Mouse (Mus musculus) left cerebral cortex, postnatal 25 days (tissue): ENCODE data around the gene Actl10. TPM values are rescaled to one million over a fixed set of nuclear protein-coding genes. Genes with fewer than 3 reads are reported as not detected.

Source experiments
- DNase-seq, 2 experiments: peaks; one replicate each; pipeline ENCODE4 v3.0.0; 2022; ENCODE audit warnings: low spot score in 2 of 2, mixed read lengths in 1 of 2
- intact Hi-C: fragments of 180-260 bp; cut with DNase I; formaldehyde crosslinking; loops from one replicate; pipeline ENCODE4 v1.15.1; 2025
- total RNA-seq, 2 experiments: library from RNA; stranded (reverse); gene quantifications; 2 replicates each; pipeline ENCODE4 v1.2.3; 2021

The Actl10 gene
- total RNA-seq = not detected

DNA sequence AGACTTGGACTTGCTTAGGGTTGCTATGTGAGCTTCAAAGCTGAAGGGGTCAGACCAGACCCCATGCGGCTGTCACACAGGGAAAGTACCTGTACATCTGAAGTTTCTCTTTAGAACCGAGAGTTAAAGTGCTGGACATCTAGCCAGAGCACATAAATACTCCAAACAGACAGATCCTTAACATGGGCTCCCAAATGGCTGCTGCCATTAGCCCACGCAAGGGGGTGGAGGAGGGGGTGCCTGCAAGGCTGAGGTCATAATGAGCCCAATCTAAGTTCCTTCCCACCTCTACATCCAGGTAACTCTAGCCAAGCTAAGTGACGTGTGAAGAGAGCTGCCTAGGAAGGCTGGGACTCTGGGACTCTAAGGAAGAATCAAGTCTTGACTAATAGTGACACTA is at the start of gene Actl10:
TSS of gene Actl10 (plus strand) at position 301 of the 400 bp plus-strand sequence.
- intact Hi-C loops = no loop called here
- DNase-seq = no peak

GRCm38 (mm10) chr2:154507076-154507475 is 44.5 kb upstream of the Actl10 start:
- no peak for DNase-seq
- intact Hi-C loops = loop anchor here (5.0 kb wide), 1 partner anchor 35 kb away; no protein-coding TSS in a partner anchor

GRCm38 (mm10) chr2:154507566-154508283 is 43.9 kb upstream of the Actl10 start:
- intact Hi-C loops = loop anchor here (5.0 kb wide), 1 partner anchor 35 kb away; no protein-coding TSS in a partner anchor
- DNase-seq = peak; percentile 36 to 51

GRCm38 (mm10) chr2:154508450-154508849 is 43.1 kb upstream of the Actl10 start:
- DNase-seq = no peak
- intact Hi-C loops = loop anchor here (5.0 kb wide), 1 partner anchor 36 kb away; no protein-coding TSS in a partner anchor

- DNase-seq = no peak
- intact Hi-C loops = no loop called here
Observed at GRCm38 (mm10) chr2:154510141-154510540, 41.4 kb upstream of the Actl10 start.

- intact Hi-C loops = no loop called here
- DNase-seq = no peak
Observed at GRCm38 (mm10) chr2:154516944-154517343, 34.6 kb upstream of the Actl10 start.

GRCm38 (mm10) chr2:154517424-154517823 is 34.2 kb upstream of the Actl10 start:
- DNase-seq = peak in 1 of 2 experiments; percentile 50
- intact Hi-C loops = no loop called here

DNA sequence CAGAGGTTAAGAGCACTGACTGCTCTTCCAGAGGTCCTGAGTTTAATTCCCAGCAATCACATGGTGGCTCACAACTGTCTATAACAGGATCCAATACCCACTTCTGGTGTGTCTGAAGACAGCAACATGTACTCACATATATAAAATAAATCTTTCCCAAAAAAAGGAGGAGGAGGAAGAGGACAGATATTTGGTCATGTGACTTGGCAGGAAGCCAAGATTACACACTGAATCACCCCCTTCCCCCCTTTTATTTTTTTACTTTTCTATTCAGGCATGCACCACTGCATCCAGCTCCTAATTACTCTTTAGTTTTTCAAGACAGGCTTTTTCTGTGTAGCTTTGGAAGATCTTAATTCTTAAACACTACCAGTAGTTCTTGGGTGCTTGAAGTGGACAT is 30.1 kb upstream of the Actl10 start:
- no peak for DNase-seq
- intact Hi-C loops = no loop called here

DNA sequence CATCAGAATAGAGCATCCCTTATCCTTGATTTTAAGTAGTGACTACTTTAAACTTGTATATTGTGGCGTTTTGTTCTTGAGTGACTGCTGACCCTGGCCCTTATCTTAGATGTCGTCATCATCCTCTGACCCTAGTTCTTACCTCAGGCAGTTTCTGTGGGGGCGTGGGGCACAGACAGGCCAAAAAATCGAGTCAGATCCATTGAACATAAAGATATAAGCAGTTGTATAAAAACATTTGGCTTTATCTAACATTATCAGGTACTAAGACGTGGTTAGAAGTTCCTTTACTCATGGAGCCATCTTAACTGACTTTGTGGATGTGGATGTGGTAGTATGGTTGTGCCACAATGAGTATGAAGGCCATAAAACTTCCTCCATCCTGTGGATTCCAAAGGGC is 29.2 kb upstream of the Actl10 start:
- DNase-seq = no peak
- intact Hi-C loops = no loop called here

- peak; percentile 58 to 89 for DNase-seq
- intact Hi-C loops = loop anchor here (1.0 kb wide), 1 partner anchor 146 kb away; no protein-coding TSS in a partner anchor
Observed at GRCm38 (mm10) chr2:154525285-154525684, 26.3 kb upstream of the Actl10 start.

DNA sequence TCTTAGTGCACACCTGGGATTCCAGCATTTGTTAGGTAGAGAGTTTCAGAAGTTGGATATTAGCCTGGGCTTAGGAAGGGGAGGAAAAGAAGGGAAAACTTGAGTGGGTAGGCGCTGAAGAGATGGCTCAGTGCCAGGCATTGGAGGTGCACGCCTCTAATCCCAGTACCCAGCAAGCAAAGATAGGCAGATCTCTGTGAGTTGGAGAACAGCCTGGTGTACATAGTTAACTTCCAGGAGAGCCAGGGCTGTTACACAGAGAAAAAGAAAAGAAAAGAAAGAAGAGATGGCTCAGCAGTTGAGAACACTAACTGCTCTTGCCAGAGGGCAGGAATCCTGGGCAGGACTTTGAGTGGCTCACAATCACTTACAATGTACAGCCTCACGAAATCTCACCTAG is 25.0 kb upstream of the Actl10 start:
- no peak for DNase-seq
- intact Hi-C loops = no loop called here

DNA sequence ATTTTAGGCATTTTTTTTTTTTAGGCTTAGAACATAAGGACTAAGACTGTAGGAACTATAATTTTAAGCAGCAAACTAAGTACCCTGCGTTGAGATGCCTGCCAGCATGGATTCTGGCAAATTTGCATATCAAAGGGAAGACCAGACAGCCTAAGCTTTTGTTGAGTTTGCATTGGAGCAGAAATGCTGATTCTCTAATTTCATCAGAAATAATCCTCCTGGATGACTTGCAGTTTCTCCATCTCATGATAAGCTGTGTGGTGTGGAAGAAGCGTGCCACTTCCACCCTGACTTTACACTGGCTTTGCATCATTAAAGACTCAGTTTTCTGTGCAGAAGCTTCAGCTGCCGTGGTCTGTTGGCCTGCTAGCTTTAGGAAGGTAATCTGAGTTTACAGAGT is 18.7 kb upstream of the Actl10 start:
- DNase-seq = no peak
- intact Hi-C loops = no loop called here

- no peak for DNase-seq
- intact Hi-C loops = loop anchor here (5.0 kb wide), 1 partner anchor 97 kb away; the partner anchor contains the start of gene Cbfa2t2
Observed at GRCm38 (mm10) chr2:154534704-154535270, 16.8 kb upstream of the Actl10 start.

DNA sequence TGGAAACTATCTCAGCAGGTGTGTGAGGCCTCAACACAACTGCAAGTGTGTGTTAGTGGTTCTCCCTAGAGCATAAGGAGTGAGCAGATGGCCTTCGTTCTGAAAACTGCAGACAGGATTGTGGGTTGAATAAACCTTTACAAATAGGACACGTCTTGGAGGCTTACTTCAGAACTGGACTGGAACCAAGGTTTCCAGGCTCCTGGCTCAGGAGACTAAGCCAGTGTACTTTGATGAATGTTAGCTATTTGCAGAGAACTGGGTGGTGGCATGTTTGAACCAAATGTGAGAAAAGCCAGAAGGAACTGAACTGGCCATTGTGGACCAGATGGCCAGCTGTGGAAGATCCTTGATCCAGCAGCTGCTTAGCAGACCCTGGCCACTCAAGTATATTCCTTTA is 13.3 kb upstream of the Actl10 start:
- intact Hi-C loops = loop anchor here (1.0 to 5.0 kb wide), 3 partner anchors 46 to 159 kb away; partner anchors contain the start of gene Cbfa2t2

DNA sequence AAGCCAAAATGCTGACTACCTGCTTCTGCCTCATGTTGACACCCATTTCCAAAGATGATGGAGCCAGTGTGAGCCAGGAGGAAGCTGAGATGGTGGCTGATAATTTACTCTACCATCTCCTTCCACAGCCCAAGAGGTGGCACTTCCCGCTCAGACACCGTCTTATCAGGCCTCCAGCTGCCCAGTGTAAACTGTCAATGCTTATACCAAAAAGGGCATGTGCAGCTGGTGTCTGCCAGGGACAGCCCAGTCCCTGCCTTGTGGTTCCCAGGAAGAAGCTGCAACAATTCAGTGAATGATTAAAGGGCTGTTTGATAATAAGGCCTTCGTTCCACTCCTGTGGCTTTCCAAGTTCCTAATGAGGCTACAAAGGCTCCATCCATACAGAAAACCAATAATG is 12.9 kb upstream of the Actl10 start:
- intact Hi-C loops = loop anchor here (1.0 to 5.0 kb wide), 4 partner anchors 46 to 159 kb away; partner anchors contain the start of gene Cbfa2t2
- DNase-seq = no peak

More for the DNA sequence above, 13.3 kb upstream of the Actl10 start:
- peak in 1 of 2 experiments; percentile 92 for DNase-seq

DNA sequence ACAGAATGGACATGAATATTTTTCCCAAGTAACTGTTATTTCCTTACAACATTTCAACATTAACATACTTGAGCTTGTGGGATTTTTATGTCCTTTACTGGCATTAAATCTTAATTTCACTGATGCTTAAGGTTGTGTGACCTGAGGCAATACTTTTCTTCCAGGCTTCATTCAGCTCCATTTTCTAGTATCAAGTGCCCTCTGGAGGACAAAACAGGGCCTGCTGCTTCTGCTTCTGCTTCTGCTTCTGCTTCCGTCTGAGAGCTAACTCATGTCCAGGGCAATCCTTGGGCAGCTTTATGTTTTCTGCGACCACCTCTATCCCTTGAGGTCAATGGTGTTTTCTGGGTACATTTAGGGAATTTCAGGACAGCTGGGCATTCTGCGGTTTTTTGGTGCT is 11.9 kb upstream of the Actl10 start:
- peak in 1 of 2 experiments; percentile 79 for DNase-seq
- intact Hi-C loops = loop anchor here (1.0 to 5.0 kb wide), 2 partner anchors 102 to 122 kb away; partner anchors contain the start of gene Cbfa2t2

DNA sequence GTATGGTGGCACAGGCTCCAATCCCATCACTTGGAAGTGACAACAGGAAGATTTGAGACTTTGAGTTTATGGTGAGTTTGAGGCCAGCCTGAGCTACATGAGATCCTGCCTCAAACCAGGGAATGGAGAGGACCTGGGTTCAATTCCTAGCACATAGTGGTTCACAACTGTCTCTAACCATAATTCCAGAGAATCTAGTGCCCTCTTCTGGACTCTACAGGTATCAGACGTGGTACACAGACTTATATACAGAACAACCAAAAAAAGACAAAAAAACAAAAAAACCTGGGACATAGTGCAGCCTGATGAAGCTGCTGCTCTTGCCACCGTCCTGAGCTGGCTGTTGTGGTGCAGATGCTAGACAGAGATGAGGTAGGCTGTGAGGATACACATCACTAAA is 9.9 kb upstream of the Actl10 start:
- DNase-seq = no peak
- intact Hi-C loops = no loop called here

DNA sequence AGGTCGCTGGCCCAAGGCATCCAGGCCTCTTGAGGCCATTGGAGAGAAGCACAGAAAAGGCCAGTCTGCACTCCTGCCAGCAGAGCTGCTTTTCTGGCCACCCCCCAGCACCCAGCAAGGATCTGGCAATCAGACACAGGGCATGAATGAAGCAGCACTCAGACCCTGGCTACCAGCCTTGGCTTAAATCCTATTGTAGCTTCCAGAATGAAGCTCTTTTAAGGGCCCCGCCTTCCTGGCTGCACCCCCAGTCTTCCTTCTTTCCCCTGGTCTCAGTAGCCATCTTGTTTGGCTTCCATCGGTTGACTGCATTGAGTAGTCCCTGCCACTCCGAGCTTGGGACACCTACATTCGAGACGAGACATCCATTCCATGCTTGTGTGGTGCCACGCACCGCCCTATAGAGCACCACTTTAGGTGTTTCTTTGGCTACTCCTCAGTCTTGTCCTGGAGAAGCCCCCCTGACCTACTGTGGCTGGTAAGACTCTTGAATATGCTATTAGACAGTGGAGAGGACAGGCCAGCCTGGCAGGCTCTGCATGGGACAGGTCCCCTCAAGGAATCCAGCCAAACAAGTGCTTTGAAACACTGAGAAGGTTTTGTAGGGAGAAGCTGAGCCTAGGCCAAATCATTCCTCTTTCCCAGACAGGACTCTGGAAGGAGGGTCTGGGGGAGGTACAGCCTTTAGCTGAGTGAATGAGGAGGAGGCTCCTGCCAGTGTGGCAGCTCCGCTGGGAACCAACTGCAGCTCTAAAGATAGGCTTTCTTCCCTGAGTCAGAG is 7.8 kb upstream of the Actl10 start:
- DNase-seq = peak in 1 of 2 experiments; percentile 80
- intact Hi-C loops = no loop called here

- DNase-seq = no peak
- intact Hi-C loops = no loop called here
Observed at GRCm38 (mm10) chr2:154546711-154547110, 4.9 kb upstream of the Actl10 start, which contains the start of gene 1700003F12Rik. Gene 1700003F12Rik (plus strand): TSS chr2:154547085.

GRCm38 (mm10) chr2:154548688-154549087 is 2.9 kb upstream of the Actl10 start:
- intact Hi-C loops = no loop called here
- DNase-seq = no peak
